Mouse (Mus musculus) neural tube, embryonic 11.5 days (tissue): Measurements from ENCODE around the gene Smyd3. TPM values are rescaled to one million over a fixed set of nuclear protein-coding genes. Genes with fewer than 3 reads are reported as not detected.

Experiments
- ATAC-seq: fragments of 200-750 bp; cut with Nextera tagmentation; 2 replicates; pipeline ENCODE4 v1.8.0; 2017; ENCODE audit warnings: moderate number of reproducible peaks, mild to moderate bottlenecking, moderate TSS enrichment, moderate library complexity; ENCODE audit not compliant: insufficient read depth, low FRiP score, low TSS enrichment
- DNase-seq: peaks from one replicate; pipeline ENCODE4 v3.0.0-alpha.2; 2015; ENCODE audit warnings: low spot score
- H3K27ac ChIP-seq: fragments of 300-500 bp; sonication (generic); 2 replicates; pipeline ENCODE4 v1.5.1; 2014; ENCODE audit warnings: low read depth, mild to moderate bottlenecking, low read length
- H3K27me3 ChIP-seq: fragments of 300-500 bp; sonication (generic); 2 replicates; pipeline ENCODE4 v1.6.1; 2014; ENCODE audit warnings: mild to moderate bottlenecking, low read length, mixed read lengths; ENCODE audit not compliant: control insufficient read depth, insufficient read depth
- H3K36me3 ChIP-seq: fragments of 300-500 bp; sonication (generic); 2 replicates; pipeline ENCODE4 v1.6.1; 2014; ENCODE audit warnings: mild to moderate bottlenecking, low read length, moderate library complexity, mixed read lengths; ENCODE audit not compliant: control insufficient read depth, insufficient read depth
- H3K4me1 ChIP-seq: fragments of 300-500 bp; sonication (generic); 2 replicates; pipeline ENCODE4 v1.6.1; 2014; ENCODE audit warnings: low read length, mixed read lengths; ENCODE audit not compliant: control insufficient read depth, insufficient read depth
- H3K4me2 ChIP-seq: fragments of 300-500 bp; sonication (generic); 2 replicates; pipeline ENCODE4 v1.6.1; 2014; ENCODE audit warnings: low read depth, mild to moderate bottlenecking, moderate library complexity
- H3K4me3 ChIP-seq: fragments of 300-500 bp; sonication (generic); 2 replicates; pipeline ENCODE4 v1.5.1; 2014; ENCODE audit warnings: low read depth, low read length
- H3K9ac ChIP-seq: fragments of 300-500 bp; sonication (generic); 2 replicates; pipeline ENCODE4 v1.6.1; 2014; ENCODE audit warnings: mild to moderate bottlenecking, low read length
- H3K9me3 ChIP-seq: fragments of 300-500 bp; sonication (generic); 2 replicates; pipeline ENCODE4 v1.6.1; 2016; ENCODE audit warnings: low read length; ENCODE audit not compliant: control insufficient read depth
- WGBS: fragments of 180-500 bp; shearing (Covaris S2); extraction: QIAGEN DNeasy Blood & Tissue Kit; methylation state at CpG from one replicate; pipeline ENCODE4 v1.1.7; 2014; 5-methylcytosine and 5-hydroxymethylcytosine counted together
- polyA plus RNA-seq: library from polyadenylated mRNA; unstranded; fragments of >200 nt; fragmentation: Nextera tagmentation; extraction: Ambion mirVana; gene quantifications from 2 replicates; pipeline ENCODE4 v1.2.1, GENCODE M21; 2014

Smyd3 gene
- polyA plus RNA-seq, 1 experiment from 2014 or later = 19.7 TPM

GRCm38 (mm10) chr1:178924492-178925183, 593.2 kb downstream of the Smyd3 start:
- H3K27ac ChIP-seq = no peak overlapping the region
- no peak overlapping the region for H3K4me3 ChIP-seq
- no peak for DNase-seq
- no peak for ATAC-seq
- H3K4me2 ChIP-seq = no peak overlapping the region
- H3K4me1 ChIP-seq = no peaks in the 10 kb centered on the region
- H3K9ac ChIP-seq = no peak overlapping the region
- no peaks in the 10 kb centered on the region for H3K9me3 ChIP-seq
- 78% methylated on average over 8 of the region's 8 CpGs for WGBS
- no peaks in the 10 kb centered on the region for H3K27me3 ChIP-seq
- H3K36me3 ChIP-seq = no peaks in the 10 kb centered on the region

DNA sequence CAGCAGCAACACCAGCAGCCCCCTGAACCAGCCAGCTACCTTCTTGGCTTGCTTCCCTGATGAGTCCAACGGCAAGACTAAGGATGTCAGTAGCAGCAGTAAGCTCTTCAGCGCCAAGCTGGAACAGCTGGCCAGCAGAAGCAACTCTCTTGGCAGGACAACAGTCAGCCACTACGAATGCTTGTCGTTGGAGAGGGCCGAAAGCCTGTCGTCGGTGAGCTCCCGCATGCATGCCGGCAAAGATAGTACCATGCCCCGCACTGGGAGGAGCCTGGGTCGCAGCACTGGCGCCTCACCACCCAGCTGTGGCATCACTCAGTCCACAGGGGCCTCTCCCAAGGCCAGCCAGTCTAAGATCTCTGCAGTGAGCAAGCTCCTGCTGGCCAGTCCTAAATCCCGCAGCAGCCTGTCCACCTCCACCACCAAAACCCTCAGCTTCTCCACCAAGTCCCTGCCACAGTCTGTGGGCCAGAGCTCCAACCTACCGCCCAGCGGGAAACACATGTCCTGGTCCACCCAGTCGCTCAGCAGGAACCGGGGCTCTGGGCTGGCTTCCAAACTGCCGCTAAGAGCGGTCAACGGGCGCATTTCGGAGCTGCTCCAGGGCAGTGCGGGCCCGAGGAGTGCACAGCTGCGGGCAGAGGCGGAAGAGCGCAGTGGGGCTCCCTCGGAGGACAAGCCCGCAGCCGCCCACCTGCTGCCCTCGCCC, 600.5 kb downstream of the Smyd3 start:
- no peak overlapping the region for H3K27ac ChIP-seq
- no peak overlapping the region for H3K4me2 ChIP-seq
- H3K36me3 ChIP-seq = no peaks in the 10 kb centered on the region
- WGBS = 73% methylated on average over 31 of the region's 31 CpGs
- ATAC-seq (no peak; the same call in 1 of the 2 replicates), DNase-seq (no peak)
- H3K27me3 ChIP-seq = no peaks in the 10 kb centered on the region
- H3K9me3 ChIP-seq = no peaks in the 10 kb centered on the region
- no peaks in the 10 kb centered on the region for H3K4me1 ChIP-seq
- H3K4me3 ChIP-seq = no peak overlapping the region
- no peak overlapping the region for H3K9ac ChIP-seq

GRCm38 (mm10) chr1:178915056-178915455, 602.8 kb downstream of the Smyd3 start:
- H3K4me1 ChIP-seq = no peaks in the 10 kb centered on the region
- no peak overlapping the region for H3K9ac ChIP-seq
- no peak overlapping the region for H3K4me3 ChIP-seq
- H3K4me2 ChIP-seq = no peak overlapping the region
- H3K9me3 ChIP-seq = no peaks in the 10 kb centered on the region
- no peaks in the 10 kb centered on the region for H3K27me3 ChIP-seq
- no peak overlapping the region for H3K27ac ChIP-seq
- no peak for DNase-seq
- H3K36me3 ChIP-seq = no peaks in the 10 kb centered on the region
- no peak for ATAC-seq
- 68% methylated on average over 12 of the region's 12 CpGs for WGBS

DNA sequence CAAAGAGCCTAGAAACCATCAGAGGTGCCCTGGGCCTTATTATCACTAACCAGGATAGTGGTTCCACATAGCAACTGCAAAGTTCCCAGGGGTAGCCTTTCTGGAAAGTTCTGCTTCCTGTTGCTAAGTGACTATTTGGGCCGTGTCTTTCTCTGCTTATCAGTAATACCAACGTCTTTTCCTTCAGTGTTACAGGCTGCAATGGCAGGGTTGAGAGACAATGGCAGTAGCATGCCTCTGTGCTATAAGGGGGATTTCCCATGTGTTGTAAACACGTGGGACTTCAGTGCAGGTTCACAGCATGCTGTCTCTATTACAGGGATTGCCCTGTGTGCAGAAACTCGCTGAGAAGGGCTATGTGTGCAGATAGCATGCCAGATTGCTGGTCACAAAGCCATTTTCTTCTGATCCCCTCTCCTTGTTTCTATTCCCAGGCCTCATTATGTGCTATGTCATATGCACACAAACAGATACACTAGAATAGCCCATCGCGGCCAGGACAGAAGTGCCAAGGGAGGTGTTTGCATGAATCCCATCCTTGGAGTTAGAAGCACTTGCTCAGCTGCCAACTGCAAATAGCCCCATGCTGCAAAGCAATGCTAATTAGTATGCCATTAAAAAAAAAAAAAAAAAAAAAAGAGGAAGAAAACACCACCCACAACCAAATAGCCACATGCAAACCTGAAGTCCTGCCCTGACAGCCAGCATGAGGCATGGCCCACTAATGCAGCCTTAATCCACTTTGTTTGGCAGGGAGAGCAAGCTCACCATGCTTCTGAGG, 604.7 kb downstream of the Smyd3 start:
- 67% methylated on average over 6 of the region's 6 CpGs for WGBS
- DNase-seq = no peak
- no peak overlapping the region for H3K9ac ChIP-seq

GRCm38 (mm10) chr1:178910951-178911350, 606.9 kb downstream of the Smyd3 start:
- no peaks in the 10 kb centered on the region for H3K36me3 ChIP-seq
- 66% methylated on average over 14 of the region's 14 CpGs for WGBS
- no peak overlapping the region for H3K9ac ChIP-seq
- no peak for ATAC-seq
- H3K9me3 ChIP-seq = no peaks in the 10 kb centered on the region
- no peak for DNase-seq
- no peak overlapping the region for H3K4me2 ChIP-seq
- no peaks in the 10 kb centered on the region for H3K27me3 ChIP-seq
- no peak overlapping the region for H3K27ac ChIP-seq
- no peaks in the 10 kb centered on the region for H3K4me1 ChIP-seq
- H3K4me3 ChIP-seq = no peak overlapping the region

More for the DNA sequence above, 604.7 kb downstream of the Smyd3 start:
- H3K4me1 ChIP-seq = no peaks in the 10 kb centered on the region
- no peaks in the 10 kb centered on the region for H3K27me3 ChIP-seq
- no peaks in the 10 kb centered on the region for H3K36me3 ChIP-seq
- H3K4me3 ChIP-seq = no peak overlapping the region
- no peak for ATAC-seq
- H3K9me3 ChIP-seq = no peaks in the 10 kb centered on the region
- no peak overlapping the region for H3K27ac ChIP-seq
- H3K4me2 ChIP-seq = no peak overlapping the region

Other genes with a start within 250 kb of the Smyd3 start
- 27.9 and 29.7 TPM in 2 replicates for gene Tfb2m, start 28.2 kb upstream of the Smyd3 start, polyA plus RNA-seq
- gene Cnst, start 28.3 kb upstream of the Smyd3 start, polyA plus RNA-seq = 31.7 and 33.5 TPM in 2 replicates
- 113 and 114 TPM in 2 replicates for gene Sccpdh, start 150.2 kb upstream of the Smyd3 start, polyA plus RNA-seq
- not detected in 2 replicates for gene Kif28, start 227.2 kb upstream of the Smyd3 start, polyA plus RNA-seq